Mouse (Mus musculus): Measurements from ENCODE around the gene Olfr611.
"Not testable (repeated sequence)": the region's sequence is repeated elsewhere in the genome, so short reads cannot be mapped to it uniquely, and the experiment has no call there.

Olfr611 gene

GRCm38 (mm10) chr7:103520746-103521145, at the start of gene Olfr611:
Gene Olfr611, minus strand, starts transcription at chr7:103520846.
- not testable (repeated sequence) for DNase-seq (ENCODE audit: low spot score in 2 of 2)

GRCm38 (mm10) chr7:103569043-103569442, 48.4 kb upstream of the Olfr611 start, which contains the start of gene Olfr616:
Gene Olfr616, minus strand, starts transcription at chr7:103569143.
- DNase-seq (ENCODE audit: low spot score in 2 of 2): no peak

- DNase-seq (ENCODE audit: low spot score in 2 of 2): no peak
Observed at GRCm38 (mm10) chr7:103555779-103556178, 35.1 kb upstream of the Olfr611 start, which contains the start of gene Olfr615. Gene Olfr615, plus strand, starts transcription at chr7:103556079.

GRCm38 (mm10) chr7:103547774-103548173, 27.1 kb upstream of the Olfr611 start, which contains the start of gene Olfr613:
Gene Olfr613, plus strand, starts transcription at chr7:103548074.
- no peak for DNase-seq (ENCODE audit: low spot score in 2 of 2)

- not testable (repeated sequence) for DNase-seq (ENCODE audit: low spot score in 2 of 2)
Observed at GRCm38 (mm10) chr7:103542617-103543016, 22.0 kb upstream of the Olfr611 start, which contains the start of gene Olfr612. Gene Olfr612, minus strand, starts transcription at chr7:103542717.

- no peak for DNase-seq (ENCODE audit: low spot score in 2 of 2)
Observed at GRCm38 (mm10) chr7:103512022-103512421, 8.6 kb downstream of the Olfr611 start, which contains the start of gene Olfr610. Gene Olfr610, minus strand, starts transcription at chr7:103512122.

- DNase-seq (ENCODE audit: low spot score in 2 of 2): no peak
Observed at GRCm38 (mm10) chr7:103497962-103498361, 22.7 kb downstream of the Olfr611 start, which contains the start of gene Olfr609. Gene Olfr609, minus strand, starts transcription at chr7:103498062.

GRCm38 (mm10) chr7:103477106-103477505, 43.5 kb downstream of the Olfr611 start:
- not testable (repeated sequence) for DNase-seq (ENCODE audit: low spot score in 2 of 2)

GRCm38 (mm10) chr7:103469577-103469976, 51.1 kb downstream of the Olfr611 start, which contains the start of gene Olfr608:
Gene Olfr608, plus strand, starts transcription at chr7:103469877.
- DNase-seq (ENCODE audit: low spot score in 2 of 2): no peak
